Mouse (Mus musculus) gastrocnemius, postnatal 36 days (tissue): ENCODE measurements around the gene Tbc1d30. TPM values are rescaled to one million over a fixed set of nuclear protein-coding genes. Genes with fewer than 3 reads are reported as not detected.
A peak's percentile ranks its signal among the peaks of the same experiment; 100 is the strongest.

ENCODE experiments used
- DNase-seq, 2 experiments: peaks; one replicate each; pipeline ENCODE4 v3.0.0; 2022
- intact Hi-C: fragments of 180-260 bp; cut with DNase I; formaldehyde crosslinking; loops from one replicate; pipeline ENCODE4 v1.15.1; 2025
- total RNA-seq, 2 experiments: library from RNA; stranded (reverse); gene quantifications; 2 replicates each; pipeline ENCODE4 v1.2.3; 2021

The Tbc1d30 gene
- total RNA-seq, 2 experiments from 2014 or later = 0.42 to 0.46 TPM

DNA sequence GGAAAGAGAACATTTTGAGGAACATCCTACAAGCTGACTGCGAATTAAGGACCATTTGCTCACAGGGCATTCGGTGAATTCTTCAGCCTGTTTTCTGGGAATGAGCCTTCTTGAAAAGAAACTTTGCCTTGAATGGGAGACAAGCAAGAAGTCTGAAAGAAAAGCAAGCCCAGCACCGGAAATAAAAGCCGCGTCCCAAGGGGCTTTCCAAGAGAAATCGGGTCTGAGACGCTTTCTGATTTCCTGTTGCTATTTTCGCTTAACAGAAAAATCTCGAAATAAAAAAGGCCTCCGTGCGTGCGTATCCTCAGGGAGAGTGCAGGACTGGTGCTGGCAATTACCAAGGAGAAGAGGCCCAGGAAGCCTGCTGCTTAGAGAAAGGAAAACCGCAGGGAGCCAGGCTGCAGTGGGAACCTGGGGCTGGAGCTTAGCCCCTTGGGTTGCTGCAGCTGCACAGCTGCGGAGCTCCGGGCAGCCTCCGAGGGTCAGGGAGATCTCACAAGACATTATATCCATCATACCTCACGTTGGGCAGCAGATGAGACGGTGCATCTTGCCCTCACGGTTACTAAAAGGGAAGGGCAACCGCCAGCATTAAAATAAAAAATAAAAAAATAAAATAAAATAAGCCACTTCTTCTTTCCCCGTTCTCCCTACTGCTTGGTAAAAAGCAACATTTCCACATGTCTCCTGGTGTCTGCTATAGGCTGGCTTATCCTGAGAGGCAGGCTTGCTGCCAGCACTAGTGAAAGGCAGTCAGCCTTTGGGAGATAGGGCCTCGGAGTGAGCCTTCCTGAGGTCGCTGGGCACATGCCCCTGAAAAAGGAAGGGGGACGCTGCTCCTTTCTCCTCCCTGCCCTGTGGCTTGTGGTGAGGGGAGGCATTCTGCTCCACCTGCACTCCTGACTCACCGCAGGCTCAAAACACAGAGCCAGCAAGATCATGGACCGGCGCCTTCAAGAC is 35.5 kb downstream of the Tbc1d30 start:
- intact Hi-C loops = no loop called here
- DNase-seq = no peak

DNA sequence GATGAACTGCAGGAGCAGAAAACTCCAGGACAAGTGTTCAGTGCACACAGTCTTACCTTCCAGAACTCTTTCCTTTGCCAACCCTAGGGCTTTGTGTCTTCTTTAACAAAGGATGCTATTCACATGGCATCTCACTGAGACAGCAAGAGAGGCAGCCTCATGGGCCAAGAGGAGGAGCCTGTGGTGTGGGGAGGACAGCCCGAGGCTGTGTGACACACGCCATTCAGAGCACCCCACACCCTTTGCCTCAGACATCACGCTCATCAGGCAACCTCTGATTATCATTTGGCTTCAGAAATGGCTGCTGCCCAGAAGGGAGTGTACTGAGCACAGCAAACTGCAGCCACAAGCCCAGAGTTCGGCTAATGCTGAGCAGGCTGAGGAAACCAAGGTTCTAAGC is 36.9 kb downstream of the Tbc1d30 start:
- DNase-seq = no peak
- intact Hi-C loops = no loop called here

DNA sequence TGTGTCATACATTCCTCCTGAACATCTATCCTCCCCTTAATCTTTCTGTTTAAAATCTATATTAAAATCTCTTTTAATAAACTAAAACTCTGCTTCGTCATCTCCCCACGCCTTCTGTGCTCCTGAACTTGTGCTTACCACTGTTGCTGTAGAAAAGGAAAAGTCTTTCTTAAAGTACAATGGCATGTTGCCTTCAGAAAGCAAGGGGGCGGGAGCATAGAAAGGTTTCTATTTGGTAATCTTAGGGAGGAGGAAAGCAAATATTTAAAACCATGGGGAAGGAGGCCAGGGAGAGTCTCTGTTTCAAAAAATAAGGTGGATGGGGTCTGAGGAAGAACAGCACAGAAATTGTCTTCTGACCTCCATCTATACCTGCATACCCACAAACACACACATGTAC is 38.0 kb downstream of the Tbc1d30 start:
- intact Hi-C loops = no loop called here
- DNase-seq = no peak

DNA sequence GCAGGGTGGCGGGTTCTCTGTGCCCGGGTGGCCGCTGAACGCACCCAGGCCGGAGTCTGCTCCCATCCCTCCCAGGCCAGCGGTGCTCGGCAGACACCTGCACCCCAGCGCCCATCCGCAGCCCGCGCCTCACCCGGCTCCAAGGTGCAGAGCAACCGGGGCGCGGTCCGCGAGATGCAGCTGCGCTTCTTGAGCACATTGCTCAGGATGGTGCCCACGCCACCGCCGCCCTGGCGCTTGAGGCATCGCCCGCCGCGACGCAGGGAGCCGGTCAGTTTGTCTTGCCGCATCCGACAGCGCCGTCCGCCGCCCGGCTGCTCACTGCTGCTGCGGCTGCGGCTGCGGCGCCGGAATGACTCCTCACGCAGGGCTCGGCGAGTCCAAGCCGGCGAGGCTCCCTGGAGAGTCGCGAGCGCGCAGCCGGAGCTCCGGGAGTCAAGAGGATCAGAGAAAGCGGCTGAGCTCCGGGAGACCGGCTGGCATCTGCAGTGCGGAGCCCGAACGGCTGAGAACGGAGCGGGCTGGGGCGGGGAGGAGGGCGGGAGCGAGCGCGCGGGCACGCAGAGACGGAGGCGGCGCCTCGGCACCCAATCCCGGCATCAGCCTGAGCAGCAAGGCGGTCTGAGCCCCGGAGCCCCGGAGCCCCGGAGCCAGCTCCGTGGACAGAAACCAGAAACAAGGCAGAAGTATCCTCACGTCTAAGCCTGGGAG is 40.4 kb downstream of the Tbc1d30 start:
- intact Hi-C loops = no loop called here
- peak in 1 of 2 experiments; percentile 21 for DNase-seq

GRCm38 (mm10) chr10:121309801-121310510 is 41.1 kb downstream of the Tbc1d30 start:
- intact Hi-C loops = no loop called here
- no peak for DNase-seq

DNA sequence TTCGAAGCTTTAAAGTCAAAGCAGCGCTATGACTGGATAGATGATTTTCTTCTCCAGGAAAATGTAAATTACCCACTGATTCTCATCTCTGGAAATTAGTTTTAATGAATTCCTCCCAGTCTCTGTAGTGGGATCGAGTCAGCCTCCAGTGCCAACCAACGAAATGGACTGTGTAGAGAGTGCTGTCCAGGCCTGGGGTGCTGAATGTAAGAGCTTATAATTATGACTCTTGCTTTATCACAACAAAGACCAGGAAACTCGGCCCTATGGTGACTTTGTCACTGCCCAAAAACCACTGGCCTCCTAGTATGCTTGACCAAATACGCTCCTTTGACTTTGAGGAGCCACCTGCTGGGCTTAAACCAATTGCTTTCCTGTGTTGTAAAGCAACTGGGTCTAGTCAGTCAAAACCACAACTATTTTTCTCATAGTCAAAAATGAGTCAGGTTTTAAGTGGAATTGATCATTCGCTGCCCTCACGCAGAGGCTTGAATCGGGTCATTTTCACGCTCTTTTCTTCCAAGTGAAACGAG is 41.9 kb downstream of the Tbc1d30 start:
- intact Hi-C loops = no loop called here
- no peak for DNase-seq

DNA sequence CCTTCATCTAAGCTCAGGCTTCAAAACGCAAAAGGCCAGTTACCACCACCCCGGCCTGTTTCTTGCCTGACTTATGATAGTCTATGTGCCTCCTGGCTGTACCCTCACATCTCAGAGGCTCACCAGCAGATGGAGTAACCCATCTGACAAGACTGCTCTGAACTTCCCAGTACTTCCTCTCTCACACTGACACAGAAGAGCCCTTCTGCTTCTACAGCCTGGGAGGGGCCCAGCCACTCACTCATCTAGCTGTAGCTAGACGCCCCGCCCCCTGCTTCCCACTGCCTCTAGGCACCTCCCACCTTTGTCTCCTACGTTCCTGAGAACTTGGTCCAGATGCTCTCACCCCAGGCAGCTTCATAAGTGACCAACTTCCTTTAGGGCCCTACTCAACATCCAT is 45.6 kb downstream of the Tbc1d30 start:
- intact Hi-C loops = no loop called here
- no peak for DNase-seq

DNA sequence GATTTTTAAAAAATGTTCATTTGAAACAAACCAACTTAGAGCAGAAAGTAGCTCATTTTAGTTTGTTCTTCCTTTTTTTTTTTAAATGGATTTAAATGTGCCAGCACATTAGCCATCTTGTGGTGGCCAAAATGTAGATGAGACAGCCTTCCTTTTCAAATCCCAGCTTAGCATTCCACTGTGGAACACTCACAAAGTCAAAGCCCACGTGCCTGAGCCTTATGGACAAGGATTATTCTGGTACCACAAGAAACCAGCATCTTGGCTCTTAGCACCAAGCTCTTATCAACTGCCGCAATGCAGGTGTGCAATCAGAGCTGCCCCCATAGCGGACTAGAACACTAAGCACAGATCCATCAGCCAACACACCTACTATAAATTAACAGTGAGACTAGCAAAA is 47.5 kb downstream of the Tbc1d30 start:
- intact Hi-C loops = no loop called here

GRCm38 (mm10) chr10:121301868-121302267 is 49.2 kb downstream of the Tbc1d30 start:
- intact Hi-C loops = no loop called here
- no peak for DNase-seq

More for the DNA sequence above, 47.5 kb downstream of the Tbc1d30 start:
- no peak for DNase-seq

DNA sequence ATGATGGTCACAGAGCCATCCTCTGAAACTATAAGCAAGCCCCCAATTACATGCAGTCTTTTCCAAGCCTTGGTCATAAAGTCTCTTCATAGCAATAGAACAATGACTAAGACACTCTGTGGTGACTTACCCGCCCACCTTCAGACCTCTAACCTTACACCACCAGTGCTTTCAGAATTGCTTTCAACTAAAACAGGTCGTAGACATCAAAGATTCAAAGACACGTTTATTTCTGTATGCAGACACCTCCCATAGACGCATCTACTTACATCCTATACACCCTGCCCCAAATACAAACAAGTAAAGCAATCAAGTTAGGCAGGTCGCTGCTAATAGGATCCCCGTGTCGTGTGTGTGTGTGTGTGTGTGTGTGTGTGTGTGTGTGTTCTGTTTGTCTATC is 50.4 kb downstream of the Tbc1d30 start:
- intact Hi-C loops = no loop called here

DNA sequence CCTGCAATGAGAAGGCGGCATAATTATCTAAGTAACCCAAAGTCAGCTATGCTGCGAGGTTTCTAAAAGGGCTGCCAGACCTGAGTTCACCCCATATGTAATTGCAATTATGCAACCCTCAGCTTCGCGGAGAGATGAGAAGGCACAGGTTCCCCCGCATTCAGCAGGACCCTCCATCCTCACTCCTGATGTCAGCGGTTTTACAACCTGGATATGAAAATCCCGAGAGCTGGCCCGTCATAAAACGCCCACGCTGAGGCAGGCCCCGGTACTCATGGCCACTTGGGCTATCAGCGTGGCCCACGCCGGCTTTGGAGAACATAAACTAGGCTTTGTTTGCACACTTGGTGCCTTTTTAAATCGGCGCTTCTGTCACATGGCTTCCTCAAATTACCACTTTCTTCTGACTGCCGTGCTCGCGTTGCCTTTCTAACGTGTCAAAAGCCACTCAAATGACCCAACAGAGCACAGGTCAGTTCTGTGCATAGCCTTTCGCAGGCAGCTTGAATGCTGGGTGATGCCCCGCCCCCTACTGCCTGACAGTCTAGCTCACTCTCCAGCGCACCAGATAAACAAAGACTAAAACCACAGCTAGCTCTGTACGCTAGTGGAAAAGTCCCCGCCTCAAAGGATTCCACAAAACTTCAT is 53.9 kb downstream of the Tbc1d30 start:
- DNase-seq = no peak
- intact Hi-C loops = no loop called here

More for the DNA sequence above, 50.4 kb downstream of the Tbc1d30 start:
- no peak for DNase-seq

- intact Hi-C loops = no loop called here
- no peak for DNase-seq
Measured at GRCm38 (mm10) chr10:121294471-121294870, 56.6 kb downstream of the Tbc1d30 start.

DNA sequence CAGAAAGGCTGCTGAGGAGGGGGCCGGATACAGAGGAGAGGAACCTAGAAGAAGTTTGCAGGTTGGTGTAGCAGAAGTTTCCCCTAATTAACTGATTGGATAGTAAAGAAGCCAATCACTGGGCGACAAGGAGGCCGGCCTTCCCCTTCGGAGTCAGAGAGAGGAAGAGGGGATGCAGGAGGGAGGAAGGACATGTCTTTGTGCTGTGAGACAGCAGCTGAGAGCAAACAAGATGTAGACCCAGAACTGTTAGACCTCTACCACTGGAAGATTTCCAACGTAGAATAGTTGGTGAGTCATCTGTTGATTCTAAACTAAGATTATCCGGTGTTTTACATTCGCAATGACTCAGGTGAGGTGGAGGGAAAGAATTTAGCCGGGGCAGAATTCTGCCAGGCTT is 57.2 kb downstream of the Tbc1d30 start:
- DNase-seq = no peak
- intact Hi-C loops = no loop called here

DNA sequence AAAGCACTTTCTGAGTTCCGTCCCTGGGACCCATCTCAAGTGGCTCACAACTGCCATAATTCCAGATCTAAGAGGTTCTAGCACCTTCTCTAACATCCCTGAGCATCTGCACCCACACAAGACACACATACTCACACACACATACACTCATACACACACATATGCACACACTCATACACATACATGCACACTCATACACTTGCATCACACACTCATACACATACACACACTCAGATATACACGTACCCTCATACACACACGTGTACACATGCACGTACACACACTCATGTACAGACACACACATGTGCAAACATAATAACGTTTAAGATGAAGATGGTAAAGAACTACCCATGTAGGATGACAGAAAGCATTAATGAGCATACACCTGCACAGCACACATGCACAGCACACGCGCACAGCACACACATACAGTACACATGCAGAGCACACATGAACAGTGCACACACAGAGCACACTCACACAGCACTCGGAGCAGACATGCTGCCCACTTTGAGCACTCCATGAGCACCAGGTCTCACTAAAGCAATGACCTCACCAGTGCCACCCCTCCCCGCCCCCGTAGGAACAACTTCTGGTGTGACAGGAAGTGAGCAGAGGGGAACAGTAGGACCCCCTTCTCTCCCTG is 59.7 kb downstream of the Tbc1d30 start:
- no peak for DNase-seq
- intact Hi-C loops = no loop called here

GRCm38 (mm10) chr10:121290682-121291078 is 60.4 kb downstream of the Tbc1d30 start:
- no peak for DNase-seq
- intact Hi-C loops = no loop called here

GRCm38 (mm10) chr10:121289970-121290681 is 61.0 kb downstream of the Tbc1d30 start:
- no peak for DNase-seq
- intact Hi-C loops = no loop called here

GRCm38 (mm10) chr10:121282926-121283325 is 68.2 kb downstream of the Tbc1d30 start:
- intact Hi-C loops = no loop called here
- no peak for DNase-seq

DNA sequence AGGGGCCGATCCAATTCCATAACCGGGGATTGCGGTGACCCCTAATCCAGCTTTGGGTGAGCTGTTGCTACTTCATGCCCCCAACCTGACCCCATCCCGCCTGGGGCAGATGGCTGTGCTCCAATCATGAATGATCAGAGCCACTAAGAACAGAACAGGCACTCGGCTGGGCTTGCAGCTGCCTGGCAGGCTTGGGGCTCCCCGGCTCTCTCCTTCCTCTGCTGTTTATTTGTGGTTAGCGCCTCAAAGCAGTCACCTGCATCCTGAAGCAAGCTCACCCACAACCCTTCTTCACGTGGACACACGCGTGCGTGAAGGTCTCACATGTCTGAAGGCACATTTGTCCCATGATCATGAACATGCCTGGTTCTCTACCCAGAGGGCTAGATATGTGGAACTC is 68.6 kb downstream of the Tbc1d30 start:
- intact Hi-C loops = no loop called here

DNA sequence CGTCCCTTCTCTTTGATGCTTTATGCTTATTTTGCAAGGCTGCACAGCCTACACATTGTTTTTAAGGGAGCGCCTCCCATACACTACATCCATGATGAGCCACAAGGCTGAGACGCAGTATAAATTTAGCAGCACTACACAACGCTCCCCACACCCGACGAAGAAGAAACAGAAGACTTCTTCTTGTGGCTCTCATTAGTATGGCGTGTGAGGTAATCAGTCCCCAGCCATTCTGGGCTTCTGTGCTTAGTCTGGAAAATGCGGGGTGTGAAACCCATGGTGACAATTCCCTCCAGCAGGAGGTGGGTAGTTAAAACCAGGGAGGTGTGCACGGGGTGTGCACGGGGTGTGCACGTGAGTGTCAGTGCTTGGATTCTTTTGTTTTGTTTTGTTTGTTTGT is 70.1 kb downstream of the Tbc1d30 start:
- intact Hi-C loops = no loop called here
- DNase-seq = no peak

More for the DNA sequence above, 68.6 kb downstream of the Tbc1d30 start:
- no peak for DNase-seq
